Mouse (Mus musculus) gonadal fat pad, adult 2 months (tissue): Measurements from ENCODE around the gene Sorcs2. TPM values are rescaled to one million over a fixed set of nuclear protein-coding genes. Genes with fewer than 3 reads are reported as not detected.
"Not testable (repeated sequence)": the region's sequence is repeated elsewhere in the genome, so short reads cannot be mapped to it uniquely, and the experiment has no call there.

Source experiments
- DNase-seq: peaks from one replicate; pipeline ENCODE4 v3.0.0-alpha.2; 2012; ENCODE audit warnings: low read depth
- polyA plus RNA-seq: library from polyadenylated mRNA; depleted of rRNA; stranded (reverse); fragments of >200 nt; gene quantifications from 2 replicates; pipeline ENCODE4 v1.2.3, GENCODE M21; 2012

The Sorcs2 gene
- polyA plus RNA-seq, 1 experiment: 11.5 TPM

GRCm38 (mm10) chr5:36390591-36390927 lies 7.4 kb downstream of the Sorcs2 start:
- not testable (repeated sequence) for DNase-seq

- no peak for DNase-seq
These were observed 8.0 kb downstream of the Sorcs2 start for GRCm38 (mm10) chr5:36389731-36390590.

GRCm38 (mm10) chr5:36385062-36385461 lies 12.9 kb downstream of the Sorcs2 start:
- no peak for DNase-seq

- DNase-seq: no peak
These were observed 14.5 kb downstream of the Sorcs2 start for GRCm38 (mm10) chr5:36383431-36383830.

- no peak for DNase-seq
These were observed 15.2 kb downstream of the Sorcs2 start for GRCm38 (mm10) chr5:36382721-36383120.

GRCm38 (mm10) chr5:36382134-36382693 lies 15.7 kb downstream of the Sorcs2 start:
- DNase-seq: no peak

- no peak for DNase-seq
These were observed 17.9 kb downstream of the Sorcs2 start for GRCm38 (mm10) chr5:36379938-36380511.

- DNase-seq: no peak
These were observed 19.6 kb downstream of the Sorcs2 start for GRCm38 (mm10) chr5:36378370-36378738.

- DNase-seq: no peak
These were observed 20.2 kb downstream of the Sorcs2 start for GRCm38 (mm10) chr5:36377456-36378369.

GRCm38 (mm10) chr5:36375886-36376285 lies 22.1 kb downstream of the Sorcs2 start:
- DNase-seq: no peak

- no peak for DNase-seq
These were observed 23.5 kb downstream of the Sorcs2 start for GRCm38 (mm10) chr5:36374221-36375050.

- no peak for DNase-seq
These were observed 24.6 kb downstream of the Sorcs2 start for GRCm38 (mm10) chr5:36373246-36373891.

- DNase-seq: no peak
These were observed 26.2 kb downstream of the Sorcs2 start for GRCm38 (mm10) chr5:36371731-36372130.

- DNase-seq: no peak
These were observed 28.7 kb downstream of the Sorcs2 start for GRCm38 (mm10) chr5:36369261-36369684.

GRCm38 (mm10) chr5:36368511-36369135 lies 29.3 kb downstream of the Sorcs2 start:
- no peak for DNase-seq

GRCm38 (mm10) chr5:36367911-36368310 lies 30.0 kb downstream of the Sorcs2 start:
- no peak for DNase-seq

- DNase-seq: no peak
These were observed 30.7 kb downstream of the Sorcs2 start for GRCm38 (mm10) chr5:36367181-36367610.

- DNase-seq: no peak
These were observed 36.2 kb downstream of the Sorcs2 start for GRCm38 (mm10) chr5:36361749-36362148.

- no peak for DNase-seq
These were observed 37.6 kb downstream of the Sorcs2 start for GRCm38 (mm10) chr5:36360343-36360742.
